Mouse (Mus musculus) embryo, embryonic 10.5 days (tissue): ENCODE results near the gene Cetn4.

Experiments used
- DNase-seq: peaks from one replicate; pipeline ENCODE4 v3.0.0-alpha.2; 2015; ENCODE audit warnings: low spot score

Cetn4 gene

GRCm38 (mm10) chr3:37302685-37303084, 9.8 kb downstream of the Cetn4 start:
- DNase-seq = peak; percentile 79

- no peak for DNase-seq
Observed at GRCm38 (mm10) chr3:37299470-37299869, 13.0 kb downstream of the Cetn4 start.

GRCm38 (mm10) chr3:37292654-37293053, 19.9 kb downstream of the Cetn4 start:
- DNase-seq = no peak

- DNase-seq = no peak
Observed at GRCm38 (mm10) chr3:37291929-37292328, 20.6 kb downstream of the Cetn4 start.

GRCm38 (mm10) chr3:37290881-37291541, 21.5 kb downstream of the Cetn4 start:
- no peak for DNase-seq

GRCm38 (mm10) chr3:37289237-37289636, 23.3 kb downstream of the Cetn4 start:
- no peak for DNase-seq

- no peak for DNase-seq
Observed at GRCm38 (mm10) chr3:37283234-37283633, 29.3 kb downstream of the Cetn4 start.

- no peak for DNase-seq
Observed at GRCm38 (mm10) chr3:37282299-37282922, 30.1 kb downstream of the Cetn4 start.

GRCm38 (mm10) chr3:37280871-37281270, 31.6 kb downstream of the Cetn4 start:
- DNase-seq = no peak

- DNase-seq = no peak
Observed at GRCm38 (mm10) chr3:37280221-37280620, 32.3 kb downstream of the Cetn4 start.

GRCm38 (mm10) chr3:37274661-37275060, 37.8 kb downstream of the Cetn4 start:
- no peak for DNase-seq

- DNase-seq = no peak
Observed at GRCm38 (mm10) chr3:37273092-37273491, 39.4 kb downstream of the Cetn4 start.

GRCm38 (mm10) chr3:37271209-37271608, 41.3 kb downstream of the Cetn4 start:
- DNase-seq = peak; percentile 74

GRCm38 (mm10) chr3:37269926-37270325, 42.6 kb downstream of the Cetn4 start:
- no peak for DNase-seq

- DNase-seq = no peak
Observed at GRCm38 (mm10) chr3:37268338-37268737, 44.2 kb downstream of the Cetn4 start.

GRCm38 (mm10) chr3:37259331-37259999, 53.0 kb downstream of the Cetn4 start:
- no peak for DNase-seq

- DNase-seq = no peak
Observed at GRCm38 (mm10) chr3:37257776-37258175, 54.7 kb downstream of the Cetn4 start.
